8 mouse cellular contexts compared by ENCODE assay signal in the genomic region with DNA sequence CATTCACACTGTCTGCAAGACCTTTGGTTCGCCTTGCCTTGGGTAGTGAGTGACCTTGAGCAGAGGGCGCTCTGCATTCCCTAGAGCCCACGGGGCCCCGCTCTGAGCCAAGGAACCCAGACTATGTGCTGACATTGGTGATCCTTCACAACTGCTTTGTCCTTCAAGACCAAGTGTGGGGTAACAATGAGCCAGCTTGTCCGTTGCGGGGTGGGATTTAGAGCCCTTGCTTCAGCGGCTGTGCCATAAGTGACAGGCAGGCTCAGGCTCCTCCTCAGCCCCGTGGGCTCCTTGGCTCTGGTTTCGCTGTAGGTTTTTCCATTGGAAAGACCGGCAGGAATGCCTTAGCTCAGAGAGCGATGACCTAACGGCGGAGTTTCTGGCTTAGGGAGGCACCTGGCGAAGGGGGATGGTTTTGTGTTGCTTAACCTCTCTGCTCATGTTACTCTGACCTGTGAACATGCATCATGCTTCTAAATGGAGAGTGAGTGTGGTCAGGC.
DNase-seq lines count a peak whose midpoint lies in the region; ATAC-seq and TF ChIP-seq lines count a peak whose summit lies in the region.

No protein-coding gene starts in this region.

- no peak for ATAC-seq in kidney, embryonic 16.5 days (ENCODE audit: low FRiP score, low TSS enrichment)
- 0 out of 2 replicates have a peak, but pooled peaks have one; percentile 24 for ATAC-seq in embryonic facial prominence, embryonic 12.5 days (ENCODE audit: insufficient number of reproducible peaks, insufficient read depth, low FRiP score, low TSS enrichment)
- ATAC-seq in heart, embryonic 15.5 days (replicated peaks; ENCODE audit: insufficient number of reproducible peaks, insufficient read depth, low FRiP score, low read depth): peak; percentile 57; the same call in 1 of the 2 replicates
- peak; percentile 50; the same call in 1 of the 2 replicates for ATAC-seq in limb, embryonic 15.5 days (ENCODE audit: insufficient number of reproducible peaks, low FRiP score, low TSS enrichment, low read depth)
- no peak for ATAC-seq in frontal cortex, adult (ENCODE audit: low TSS enrichment)

- no peak overlapping the region for H3K4me2 ChIP-seq in kidney, embryonic 16.5 days (replicated peaks; ENCODE audit: low read depth, low read length)
- H3K4me2 ChIP-seq in embryonic facial prominence, embryonic 12.5 days (replicated peaks): no peak overlapping the region
- 0 out of 2 replicates have a peak overlapping the region, but pooled peaks have one; percentile 12 for H3K4me2 ChIP-seq in heart, embryonic 15.5 days
- H3K4me2 ChIP-seq in limb, embryonic 15.5 days: no peak overlapping the region

- H3K4me3 ChIP-seq in kidney, adult 2 months (ENCODE audit: insufficient read depth, low read depth, low read length): no peak overlapping the region
- H3K4me3 ChIP-seq in kidney, embryonic 16.5 days (ENCODE audit: low read length): no peak overlapping the region
- no peak overlapping the region for H3K4me3 ChIP-seq in embryonic facial prominence, embryonic 12.5 days
- no peak overlapping the region for H3K4me3 ChIP-seq in heart, embryonic 15.5 days
- H3K4me3 ChIP-seq in limb, embryonic 15.5 days: no peak overlapping the region

- no peaks in the 10 kb centered on the region for H3K36me3 ChIP-seq in kidney, adult 2 months (ENCODE audit: control insufficient read depth, insufficient read depth, low read length)
- H3K36me3 ChIP-seq in kidney, embryonic 16.5 days (ENCODE audit: insufficient read depth, low read length): no peaks in the 10 kb centered on the region
- H3K36me3 ChIP-seq in embryonic facial prominence, embryonic 12.5 days: no peaks in the 10 kb centered on the region
- no peaks in the 10 kb centered on the region for H3K36me3 ChIP-seq in heart, embryonic 15.5 days
- H3K36me3 ChIP-seq in limb, embryonic 15.5 days: no peaks in the 10 kb centered on the region

- H3K9ac ChIP-seq in kidney, embryonic 16.5 days (replicated peaks; ENCODE audit: low read length): no peak overlapping the region
- H3K9ac ChIP-seq in embryonic facial prominence, embryonic 12.5 days: no peak overlapping the region
- H3K9ac ChIP-seq in heart, embryonic 15.5 days: no peak overlapping the region
- no peak overlapping the region for H3K9ac ChIP-seq in limb, embryonic 15.5 days

- no peaks in the 10 kb centered on the region for H3K4me1 ChIP-seq in kidney, adult 2 months (ENCODE audit: control insufficient read depth, insufficient read depth, low read length)
- H3K4me1 ChIP-seq in kidney, embryonic 16.5 days (ENCODE audit: insufficient read depth, low read length): 0 out of 2 replicates have a peak, but pooled peaks cover 5% of the 10 kb centered on the region
- peaks cover 4% of the 10 kb centered on the region; the same call in 1 of the 2 replicates for H3K4me1 ChIP-seq in embryonic facial prominence, embryonic 12.5 days
- H3K4me1 ChIP-seq in heart, embryonic 15.5 days (replicated peaks): peaks cover 37% of the 10 kb centered on the region
- peaks cover 9% of the 10 kb centered on the region; the same call in 1 of the 2 replicates for H3K4me1 ChIP-seq in limb, embryonic 15.5 days

- no peaks in the 10 kb centered on the region for H3K27me3 ChIP-seq in kidney, adult 2 months (replicated peaks; ENCODE audit: control insufficient read depth, insufficient read depth, low read length)
- H3K27me3 ChIP-seq in kidney, embryonic 16.5 days (ENCODE audit: insufficient read depth, low read length): no peaks in the 10 kb centered on the region
- no peaks in the 10 kb centered on the region for H3K27me3 ChIP-seq in embryonic facial prominence, embryonic 12.5 days
- no peaks in the 10 kb centered on the region for H3K27me3 ChIP-seq in heart, embryonic 15.5 days
- no peaks in the 10 kb centered on the region for H3K27me3 ChIP-seq in limb, embryonic 15.5 days

- H3K9me3 ChIP-seq in kidney, embryonic 16.5 days (ENCODE audit: low read length): no peaks in the 10 kb centered on the region
- no peaks in the 10 kb centered on the region for H3K9me3 ChIP-seq in embryonic facial prominence, embryonic 12.5 days
- H3K9me3 ChIP-seq in heart, embryonic 15.5 days (replicated peaks): no peaks in the 10 kb centered on the region
- no peaks in the 10 kb centered on the region for H3K9me3 ChIP-seq in limb, embryonic 15.5 days

- TF ChIP-seq CTCF in kidney, adult 2 months (conservative IDR thresholded peaks at IDR 0.05; ENCODE audit: insufficient read depth, insufficient read length, low read depth, low read length): no peak

- 58% methylated on average over 14 of the region's 14 CpGs for whole genome bisulfite sequencing in kidney, adult 2 months
- 51% methylated on average over 14 of the region's 14 CpGs for WGBS in kidney, embryonic 16.5 days
- WGBS in embryonic facial prominence, embryonic 12.5 days: 63% methylated on average over 14 of the region's 14 CpGs
- WGBS in heart, embryonic 15.5 days: 45% methylated on average over 14 of the region's 14 CpGs
- WGBS in limb, embryonic 15.5 days: 63% methylated on average over 14 of the region's 14 CpGs

- peak; percentile 6 for DNase-seq in kidney, adult 2 months
- DNase-seq in thymus, postnatal 14 days: no peak
- DNase-seq in thymus, adult 18-20 months: no peak

- no peak for TF ChIP-seq POLR2A in kidney, adult 2 months (IDR thresholded peaks at IDR 0.05; ENCODE audit: low read depth, low read length)

- H3K27ac ChIP-seq in kidney, adult 2 months (ENCODE audit: insufficient read depth, low read depth, low read length): no peak overlapping the region
- H3K27ac ChIP-seq in kidney, embryonic 16.5 days (ENCODE audit: low read length): no peak overlapping the region
- no peak overlapping the region for H3K27ac ChIP-seq in embryonic facial prominence, embryonic 12.5 days
- H3K27ac ChIP-seq in heart, embryonic 15.5 days: peak overlapping the region; percentile 83
- peak overlapping the region; percentile 54; the same call in 1 of the 2 replicates for H3K27ac ChIP-seq in limb, embryonic 15.5 days

Comparison
In these comparisons a context has a peak if more than half of its experiments do, and no peak if none do; other contexts are left out.
1. H3K27ac ChIP-seq: peak in heart, embryonic 15.5 days (single experiment) and limb, embryonic 15.5 days (single experiment); none in kidney, adult 2 months (single experiment), kidney, embryonic 16.5 days (single experiment) and embryonic facial prominence, embryonic 12.5 days (single experiment).
2. ATAC-seq: peak in embryonic facial prominence, embryonic 12.5 days (single experiment), heart, embryonic 15.5 days (single experiment) and limb, embryonic 15.5 days (single experiment); none in kidney, embryonic 16.5 days (single experiment) and frontal cortex, adult (single experiment).